Mouse (Mus musculus) layer of hippocampus, adult 2 months (tissue): Measurements from ENCODE around the gene Ints6l. TPM values are rescaled to one million over a fixed set of nuclear protein-coding genes. Genes with fewer than 3 reads are reported as not detected.
"Not testable (repeated sequence)": the region's sequence is repeated elsewhere in the genome, so short reads cannot be mapped to it uniquely, and the experiment has no call there.

ENCODE experiments used
- DNase-seq, 2 experiments: peaks; one replicate each; pipeline ENCODE4 v3.0.0; 2022; ENCODE audit warnings: low spot score in 2 of 2
- H3K27ac ChIP-seq: fragments of 200-600 bp; 2 replicates; pipeline ENCODE4 v1.8.1; 2022
- H3K4me3 ChIP-seq: fragments of 200-600 bp; 2 replicates; pipeline ENCODE4 v1.8.1; 2022; ENCODE audit warnings: mild to moderate bottlenecking
- CTCF ChIP-seq: fragments of 200-600 bp; conservative IDR thresholded peaks from 2 replicates; pipeline ENCODE4 v1.8.1; 2022; ENCODE audit warnings: antibody characterized with exemption, mild to moderate bottlenecking, moderate library complexity
- total RNA-seq, 2 experiments: library from RNA; stranded (reverse); gene quantifications; 2 replicates each; pipeline ENCODE4 v1.2.3; 2021

Ints6l gene
- total RNA-seq, 2 experiments from 2014 or later: 38.3 to 40.7 TPM

GRCm38 (mm10) chrX:56462020-56462933, 7.6 kb downstream of the Ints6l start:
- no peak overlapping the region for H3K4me3 ChIP-seq
- no peak for DNase-seq
- no peak for TF ChIP-seq CTCF
- peak overlapping the region; percentile 39; the same call in 1 of the 2 replicates for H3K27ac ChIP-seq

- no peak overlapping the region for H3K27ac ChIP-seq
- no peak for TF ChIP-seq CTCF
- no peak for DNase-seq
Observed at GRCm38 (mm10) chrX:56464906-56465305, 10.2 kb downstream of the Ints6l start.

GRCm38 (mm10) chrX:56467688-56468087, 13.0 kb downstream of the Ints6l start:
- Histone ChIP-seq H3K4me3 (no peak overlapping the region), H3K27ac (no peak overlapping the region)
- no peak for TF ChIP-seq CTCF
- no peak for DNase-seq

More at GRCm38 (mm10) chrX:56464906-56465305, 10.2 kb downstream of the Ints6l start:
- H3K4me3 ChIP-seq: no peak overlapping the region

- H3K4me3 ChIP-seq: no peak overlapping the region
- no peak for DNase-seq
- no peak for TF ChIP-seq CTCF
- no peak overlapping the region for H3K27ac ChIP-seq
Observed at GRCm38 (mm10) chrX:56468422-56468821, 13.8 kb downstream of the Ints6l start.

GRCm38 (mm10) chrX:56474035-56474434, 19.4 kb downstream of the Ints6l start:
- DNase-seq: no peak
- Histone ChIP-seq H3K27ac (no peak overlapping the region), H3K4me3 (no peak overlapping the region)
- no peak for TF ChIP-seq CTCF

- no peak for DNase-seq
- no peak overlapping the region for H3K4me3 ChIP-seq
- TF ChIP-seq CTCF: no peak
- H3K27ac ChIP-seq: no peak overlapping the region
Observed at GRCm38 (mm10) chrX:56477553-56477952, 22.9 kb downstream of the Ints6l start.

- DNase-seq: no peak
- TF ChIP-seq CTCF: no peak
- Histone ChIP-seq H3K27ac (no peak overlapping the region), H3K4me3 (no peak overlapping the region)
Observed at GRCm38 (mm10) chrX:56481906-56482305, 27.2 kb downstream of the Ints6l start.

- peak; percentile 94 for TF ChIP-seq CTCF
- Histone ChIP-seq H3K4me3 (no peak overlapping the region), H3K27ac (no peak overlapping the region)
- peak; percentile 56 to 76 for DNase-seq
Observed at GRCm38 (mm10) chrX:56489758-56490157, 35.1 kb downstream of the Ints6l start.

- no peak for TF ChIP-seq CTCF
- peak in 1 of 2 experiments; percentile 5 for DNase-seq
- Histone ChIP-seq H3K27ac (no peak overlapping the region), H3K4me3 (no peak overlapping the region)
Observed at GRCm38 (mm10) chrX:56497241-56497640, 42.6 kb downstream of the Ints6l start.

- not testable (repeated sequence) for H3K4me3 ChIP-seq, H3K27ac ChIP-seq, DNase-seq
Observed at GRCm38 (mm10) chrX:56524442-56524841, 69.8 kb downstream of the Ints6l start, which contains the start of gene Gm10477. TSS of gene Gm10477 (plus strand) at chrX:56524742.

GRCm38 (mm10) chrX:56531266-56531665, 76.6 kb downstream of the Ints6l start:
- H3K27ac ChIP-seq: no peak overlapping the region
- H3K4me3 ChIP-seq: no peak overlapping the region
- peak; percentile 86 for TF ChIP-seq CTCF
- DNase-seq: peak; percentile 24 to 69

GRCm38 (mm10) chrX:56537162-56537561, 82.5 kb downstream of the Ints6l start:
- DNase-seq: peak; percentile 9 to 35
- TF ChIP-seq CTCF: peak; percentile 71
- Histone ChIP-seq H3K4me3 (no peak overlapping the region), H3K27ac (no peak overlapping the region)

- H3K27ac ChIP-seq: no peak within 1 kb of the TSS
- no peak for TF ChIP-seq CTCF
- no peak for DNase-seq
- H3K4me3 ChIP-seq: no peak within 1 kb of the TSS
Observed at GRCm38 (mm10) chrX:56549506-56549905, 94.8 kb downstream of the Ints6l start, which contains the start of gene Gm648. TSS of gene Gm648 (minus strand) at chrX:56549606.

- no peak for DNase-seq
- H3K27ac ChIP-seq: no peak overlapping the region
- TF ChIP-seq CTCF: no peak
- H3K4me3 ChIP-seq: no peak overlapping the region
Observed at GRCm38 (mm10) chrX:56553584-56553983, 98.9 kb downstream of the Ints6l start.

Other genes starting within 250 kb of the Ints6l start
- not detected for gene Gm773, start 242.0 kb upstream of the Ints6l start, total RNA-seq
- gene Zfp449, start 108.5 kb upstream of the Ints6l start, total RNA-seq: 1 to 10 TPM; 3.7 to 4.1 TPM
- 10 to 100 TPM; 16.3 to 21.3 TPM for gene Smim10l2a, start 80.3 kb upstream of the Ints6l start, total RNA-seq
- gene Gm2174, start 6.9 kb upstream of the Ints6l start, total RNA-seq: not detected
- not detected for gene Gm10477, start 69.9 kb downstream of the Ints6l start, total RNA-seq
- not detected for gene Gm648, start 94.7 kb downstream of the Ints6l start, total RNA-seq
- gene Mmgt1, start 143.2 kb downstream of the Ints6l start, total RNA-seq: 10 to 100 TPM; 23.9 to 26.3 TPM
- 100 to 1,000 TPM in 1 of 2 experiments, 10 to 100 TPM in 1; 99.8 to 103 TPM for gene Slc9a6, start 154.9 kb downstream of the Ints6l start, total RNA-seq